Mouse (Mus musculus) cortical plate, adult 2 months (tissue): ENCODE measurements around the gene Ngdn.

Source experiments
- CTCF ChIP-seq: fragments of 200-500 bp; IDR thresholded peaks from 2 replicates; pipeline ENCODE4 v1.5.1; 2011; ENCODE audit warnings: mild to moderate bottlenecking, control low read depth, low read length; ENCODE audit not compliant: insufficient read depth; ENCODE audit errors: extremely low read depth
- POLR2A ChIP-seq: fragments of 200-500 bp; IDR thresholded peaks from 2 replicates; pipeline ENCODE4 v1.6.1; 2011; ENCODE audit warnings: mild to moderate bottlenecking, low read length, control low read depth; ENCODE audit not compliant: insufficient read depth; ENCODE audit errors: extremely low read depth

- TF ChIP-seq POLR2A (no peak), CTCF (no peak)
Measured at GRCm38 (mm10) chr14:55023011-55023410, 7.8 kb downstream of the Ngdn start.
